Mouse (Mus musculus): ENCODE measurements around the gene Guca2b. TPM values are rescaled to one million over a fixed set of nuclear protein-coding genes. Genes with fewer than 3 reads are reported as not detected.

Gene Guca2b
- polyA plus RNA-seq, 1 experiment from 2014 or later: 1.3 TPM

DNA sequence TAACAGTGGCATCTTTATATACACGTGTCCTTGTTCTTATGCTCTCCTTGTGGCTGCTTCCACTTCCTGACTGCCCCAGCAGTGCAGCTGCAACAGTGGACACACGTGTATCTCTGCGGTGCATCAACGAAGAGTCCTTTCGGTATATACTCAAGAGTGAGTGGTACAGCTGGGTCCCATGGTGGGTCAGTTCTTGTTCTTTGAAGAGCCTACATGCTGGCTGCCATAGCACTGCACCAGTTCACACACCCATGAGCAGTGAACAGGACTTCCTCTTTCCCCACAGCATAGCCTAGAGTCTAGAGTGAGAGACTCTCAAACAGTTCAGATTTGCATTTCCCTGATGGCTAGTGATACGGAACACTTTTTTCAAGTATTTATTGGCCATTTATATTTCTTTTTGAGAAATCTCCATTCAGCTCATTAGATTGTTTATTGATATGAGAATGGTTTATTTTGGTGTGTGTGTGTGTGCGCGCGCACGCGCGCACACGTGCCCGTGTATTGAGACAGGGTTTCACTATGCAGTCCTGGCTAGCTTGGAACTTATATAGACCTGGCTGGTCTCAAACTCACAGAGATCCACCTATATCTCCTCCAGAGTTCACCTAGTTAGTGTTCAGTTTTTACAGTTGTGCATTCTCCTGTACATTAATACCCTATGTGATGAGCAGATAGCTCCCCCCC lies 4.8 kb upstream of the Guca2b start:
- 93% methylated on average over 14 of the region's 14 CpGs for WGBS
- Histone ChIP-seq H3K4me2 (replicated peaks; ENCODE audit: low read depth, low read length) (no peak overlapping the region), H3K27ac (ENCODE audit: low read depth, low read length) (no peak overlapping the region), H3K27me3 (ENCODE audit: control insufficient read depth, insufficient read depth, low read length) (no peaks in the 10 kb centered on the region), H3K36me3 (ENCODE audit: control insufficient read depth, insufficient read depth, low read length) (no peaks in the 10 kb centered on the region), H3K9ac (ENCODE audit: low read depth, low read length) (no peak overlapping the region), H3K9me3 (ENCODE audit: control insufficient read depth, low read length) (no peaks in the 10 kb centered on the region), H3K4me3 (ENCODE audit: low read length) (no peak overlapping the region), H3K4me1 (ENCODE audit: control insufficient read depth, insufficient read depth, low read length) (no peaks in the 10 kb centered on the region)
- ATAC-seq (ENCODE audit: low FRiP score, low TSS enrichment): no peak

DNA sequence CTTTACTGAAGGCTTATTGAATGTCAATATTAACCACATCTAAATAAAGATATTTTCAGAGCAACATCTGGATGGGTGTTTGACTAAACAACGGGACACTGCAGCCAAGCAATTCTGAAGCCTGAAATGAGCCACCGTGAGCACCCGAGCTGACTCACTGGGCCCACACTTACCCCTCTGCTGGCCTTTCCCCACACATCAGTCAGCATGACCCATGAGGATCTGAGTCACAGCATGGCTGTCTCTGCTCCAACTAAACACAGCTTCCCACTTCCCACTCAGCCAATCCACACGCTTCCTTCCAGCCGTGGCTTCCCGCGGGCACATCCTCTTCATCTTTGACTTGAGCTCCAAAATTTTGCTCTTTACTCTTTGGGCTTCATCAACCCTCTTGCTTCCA lies 4.2 kb upstream of the Guca2b start:
- Histone ChIP-seq H3K27me3 (ENCODE audit: control insufficient read depth, insufficient read depth, low read length) (no peaks in the 10 kb centered on the region), H3K4me2 (replicated peaks; ENCODE audit: low read depth, low read length) (no peak overlapping the region), H3K36me3 (ENCODE audit: control insufficient read depth, insufficient read depth, low read length) (no peaks in the 10 kb centered on the region), H3K4me1 (ENCODE audit: control insufficient read depth, insufficient read depth, low read length) (no peaks in the 10 kb centered on the region), H3K27ac (ENCODE audit: low read depth, low read length) (no peak overlapping the region), H3K4me3 (ENCODE audit: low read length) (no peak overlapping the region), H3K9me3 (ENCODE audit: control insufficient read depth, low read length) (no peaks in the 10 kb centered on the region), H3K9ac (ENCODE audit: low read depth, low read length) (no peak overlapping the region)
- no peak for ATAC-seq (ENCODE audit: low FRiP score, low TSS enrichment)
- 89% methylated on average over 7 of the region's 7 CpGs for WGBS

DNA sequence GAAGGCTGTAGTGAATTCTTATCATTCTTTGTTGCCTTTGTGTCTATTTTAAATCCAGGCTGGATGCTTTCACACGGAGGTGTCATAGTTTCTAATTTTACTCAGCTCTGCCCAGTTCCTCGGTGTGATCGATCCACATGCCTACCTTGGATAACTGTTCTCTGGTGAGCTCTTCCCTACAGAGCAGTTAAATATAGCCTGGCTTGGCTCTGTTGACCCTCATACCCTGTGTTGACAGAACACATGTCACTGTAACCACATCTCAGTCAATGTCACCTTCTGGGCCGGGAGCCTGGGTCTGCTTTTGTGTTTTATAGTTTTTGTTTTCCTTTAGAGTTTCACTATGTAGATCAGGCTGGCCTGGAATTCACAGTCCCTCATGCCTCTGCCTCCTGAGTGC lies 3.4 kb upstream of the Guca2b start:
- Histone ChIP-seq H3K36me3 (ENCODE audit: control insufficient read depth, insufficient read depth, low read length) (no peaks in the 10 kb centered on the region), H3K9ac (ENCODE audit: low read depth, low read length) (no peak overlapping the region), H3K4me1 (ENCODE audit: control insufficient read depth, insufficient read depth, low read length) (no peaks in the 10 kb centered on the region), H3K4me2 (replicated peaks; ENCODE audit: low read depth, low read length) (no peak overlapping the region), H3K27ac (ENCODE audit: low read depth, low read length) (no peak overlapping the region), H3K27me3 (ENCODE audit: control insufficient read depth, insufficient read depth, low read length) (no peaks in the 10 kb centered on the region), H3K4me3 (ENCODE audit: low read length) (no peak overlapping the region), H3K9me3 (ENCODE audit: control insufficient read depth, low read length) (no peaks in the 10 kb centered on the region)
- no peak for ATAC-seq (ENCODE audit: low FRiP score, low TSS enrichment)
- 71% methylated on average over 4 of the region's 4 CpGs for WGBS

DNA sequence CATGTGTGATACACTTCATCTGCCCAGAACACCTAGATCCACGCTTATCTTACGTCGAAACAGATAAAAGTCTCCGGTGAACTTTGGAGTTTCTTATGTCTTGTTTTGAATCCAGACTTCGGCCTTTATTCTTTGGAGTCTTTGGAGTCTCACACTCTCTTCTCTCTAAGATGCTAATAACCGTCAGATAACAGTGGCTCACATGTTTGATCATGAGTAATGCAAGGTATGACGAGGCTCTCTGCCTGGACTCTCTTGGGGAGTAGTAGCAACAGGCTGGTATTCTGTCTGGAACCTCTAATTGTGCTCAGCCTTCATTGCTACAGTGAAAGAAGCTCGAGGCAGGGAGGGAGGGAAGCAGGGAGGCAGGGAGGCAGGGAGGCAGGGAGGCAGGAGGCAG lies 1.3 kb upstream of the Guca2b start:
- no peak for ATAC-seq (ENCODE audit: low FRiP score, low TSS enrichment)
- Histone ChIP-seq H3K4me1 (ENCODE audit: control insufficient read depth, insufficient read depth, low read length) (no peaks in the 10 kb centered on the region), H3K36me3 (ENCODE audit: control insufficient read depth, insufficient read depth, low read length) (no peaks in the 10 kb centered on the region), H3K4me3 (ENCODE audit: low read length) (no peak overlapping the region), H3K27me3 (ENCODE audit: control insufficient read depth, insufficient read depth, low read length) (no peaks in the 10 kb centered on the region), H3K9me3 (ENCODE audit: control insufficient read depth, low read length) (no peaks in the 10 kb centered on the region), H3K4me2 (replicated peaks; ENCODE audit: low read depth, low read length) (no peak overlapping the region), H3K27ac (ENCODE audit: low read depth, low read length) (no peak overlapping the region), H3K9ac (ENCODE audit: low read depth, low read length) (no peak overlapping the region)
- WGBS: 85% methylated on average over 8 of the region's 8 CpGs

DNA sequence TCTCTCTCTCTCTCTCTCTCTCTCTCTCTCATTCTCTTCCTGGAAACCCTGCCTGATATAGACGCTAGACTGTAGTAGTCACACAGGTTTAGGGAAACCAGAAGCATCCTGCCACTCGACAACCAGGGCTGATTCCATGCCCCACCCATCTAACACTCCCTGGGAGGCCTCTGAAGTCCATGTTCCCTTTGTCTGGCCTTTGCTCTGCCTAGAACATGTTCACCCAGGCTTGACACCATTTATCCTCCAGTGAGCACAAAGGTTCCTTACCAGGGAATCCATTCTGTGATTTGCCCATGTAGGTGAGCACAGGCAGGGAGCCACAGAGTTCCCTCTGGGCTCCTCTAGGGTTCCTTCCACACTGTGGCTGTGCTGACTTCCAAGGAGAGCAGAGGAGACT lies 508 bp downstream of the Guca2b start:
- H3K4me1 ChIP-seq (ENCODE audit: control insufficient read depth, insufficient read depth, low read length): no peaks in the 10 kb centered on the region
- 17% methylated on average over 1 of the region's 2 CpGs for whole genome bisulfite sequencing

DNA sequence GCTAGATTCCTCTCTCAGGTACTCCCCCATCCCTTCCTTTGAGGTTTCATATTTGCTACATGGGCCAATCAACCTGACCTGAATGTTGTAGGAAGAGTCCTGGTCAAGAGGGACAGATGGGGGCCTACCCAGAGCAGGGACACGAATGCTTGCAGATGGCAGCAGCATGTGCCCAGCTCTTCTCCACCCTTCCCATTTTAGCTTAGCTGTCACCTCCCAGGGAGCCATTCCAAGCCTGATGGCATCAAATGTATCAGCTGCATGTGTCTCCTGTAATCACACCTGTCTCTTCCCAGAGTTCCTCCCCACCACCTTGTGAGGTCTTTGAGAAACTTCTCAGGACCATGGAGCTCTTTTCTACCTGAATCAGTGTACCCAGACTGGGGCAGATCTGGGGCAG lies 1.7 kb downstream of the Guca2b start:
- ATAC-seq (ENCODE audit: low FRiP score, low TSS enrichment): no peak
- 74% methylated on average over 1 of the region's 1 CpGs for WGBS
- no peak overlapping the region for H3K4me3 ChIP-seq (ENCODE audit: low read length)

More for the DNA sequence above, 508 bp downstream of the Guca2b start:
- Histone ChIP-seq H3K27me3 (ENCODE audit: control insufficient read depth, insufficient read depth, low read length) (no peaks in the 10 kb centered on the region), H3K4me2 (replicated peaks; ENCODE audit: low read depth, low read length) (no peak overlapping the region), H3K27ac (ENCODE audit: low read depth, low read length) (no peak overlapping the region), H3K4me3 (ENCODE audit: low read length) (no peak overlapping the region), H3K9ac (ENCODE audit: low read depth, low read length) (no peak overlapping the region), H3K9me3 (ENCODE audit: control insufficient read depth, low read length) (peaks cover 3% of the 10 kb centered on the region; the same call in 1 of the 2 replicates), H3K36me3 (ENCODE audit: control insufficient read depth, insufficient read depth, low read length) (no peaks in the 10 kb centered on the region)
- no peak for ATAC-seq (ENCODE audit: low FRiP score, low TSS enrichment)

DNA sequence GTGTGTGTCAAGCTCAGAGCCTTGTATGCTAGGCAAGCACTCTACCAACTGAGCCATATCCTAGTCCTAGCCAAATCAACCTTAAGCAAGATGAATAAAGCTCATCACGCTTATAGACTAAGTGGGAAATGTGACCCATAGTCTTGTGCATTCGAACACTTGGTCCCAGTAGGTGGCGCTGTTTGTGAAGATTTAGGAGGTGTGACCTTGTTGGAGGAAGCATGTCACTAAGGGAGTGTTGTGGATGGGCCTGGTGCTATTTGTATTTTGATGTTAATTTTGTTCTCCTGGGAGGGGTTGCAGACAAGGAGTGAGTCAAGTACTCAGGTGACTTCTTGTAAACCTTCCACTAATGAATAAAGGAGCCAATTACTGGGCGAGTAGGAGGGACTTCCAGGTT lies 16.1 kb downstream of the Guca2b start:
- Histone ChIP-seq H3K9me3 (ENCODE audit: control insufficient read depth, low read length) (no peaks in the 10 kb centered on the region), H3K4me2 (replicated peaks; ENCODE audit: low read depth, low read length) (no peak overlapping the region), H3K27ac (ENCODE audit: low read depth, low read length) (no peak overlapping the region), H3K9ac (ENCODE audit: low read depth, low read length) (no peak overlapping the region), H3K36me3 (ENCODE audit: control insufficient read depth, insufficient read depth, low read length) (no peaks in the 10 kb centered on the region), H3K4me3 (ENCODE audit: low read length) (no peak overlapping the region), H3K27me3 (ENCODE audit: control insufficient read depth, insufficient read depth, low read length) (no peaks in the 10 kb centered on the region), H3K4me1 (ENCODE audit: control insufficient read depth, insufficient read depth, low read length) (no peaks in the 10 kb centered on the region)
- ATAC-seq (ENCODE audit: low FRiP score, low TSS enrichment): no peak
- WGBS: 87% methylated on average over 4 of the region's 4 CpGs

More for the DNA sequence above, 1.7 kb downstream of the Guca2b start:
- no peak overlapping the region for H3K27ac ChIP-seq (ENCODE audit: low read depth, low read length)
- H3K9ac ChIP-seq (ENCODE audit: low read depth, low read length): no peak overlapping the region
- no peaks in the 10 kb centered on the region for H3K4me1 ChIP-seq (ENCODE audit: control insufficient read depth, insufficient read depth, low read length)
- H3K9me3 ChIP-seq (ENCODE audit: control insufficient read depth, low read length): peaks cover 3% of the 10 kb centered on the region; the same call in 1 of the 2 replicates
- H3K4me2 ChIP-seq (replicated peaks; ENCODE audit: low read depth, low read length): no peak overlapping the region
- no peaks in the 10 kb centered on the region for H3K36me3 ChIP-seq (ENCODE audit: control insufficient read depth, insufficient read depth, low read length)
- H3K27me3 ChIP-seq (ENCODE audit: control insufficient read depth, insufficient read depth, low read length): no peaks in the 10 kb centered on the region

DNA sequence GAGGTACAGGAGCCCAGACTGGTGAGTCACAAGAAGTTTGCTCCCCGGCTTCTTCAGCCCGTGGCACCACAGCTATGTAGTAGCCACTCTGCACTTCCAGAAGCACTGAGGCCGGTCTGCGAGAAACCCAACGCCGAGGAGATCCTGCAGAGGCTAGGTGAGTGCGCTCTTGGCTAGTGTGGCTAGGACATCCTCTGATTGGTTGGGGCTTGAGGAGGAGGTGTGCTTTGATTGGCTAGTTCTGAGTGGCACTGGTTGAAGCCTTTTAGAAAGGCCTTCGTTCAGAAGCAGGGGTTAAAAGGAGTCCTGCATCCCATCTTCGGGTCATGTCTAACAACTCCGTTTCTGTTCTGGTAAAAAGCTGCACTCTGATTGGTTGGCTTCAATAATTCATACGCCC lies 20.1 kb downstream of the Guca2b start:
- no peak for ATAC-seq (ENCODE audit: low FRiP score, low TSS enrichment)
- Histone ChIP-seq H3K36me3 (ENCODE audit: control insufficient read depth, insufficient read depth, low read length) (no peaks in the 10 kb centered on the region), H3K4me1 (ENCODE audit: control insufficient read depth, insufficient read depth, low read length) (no peaks in the 10 kb centered on the region), H3K27ac (ENCODE audit: low read depth, low read length) (no peak overlapping the region), H3K4me3 (ENCODE audit: low read length) (no peak overlapping the region), H3K9ac (ENCODE audit: low read depth, low read length) (no peak overlapping the region), H3K9me3 (ENCODE audit: control insufficient read depth, low read length) (no peaks in the 10 kb centered on the region), H3K27me3 (ENCODE audit: control insufficient read depth, insufficient read depth, low read length) (no peaks in the 10 kb centered on the region), H3K4me2 (replicated peaks; ENCODE audit: low read depth, low read length) (no peak overlapping the region)
- 54% methylated on average over 11 of the region's 11 CpGs for WGBS

DNA sequence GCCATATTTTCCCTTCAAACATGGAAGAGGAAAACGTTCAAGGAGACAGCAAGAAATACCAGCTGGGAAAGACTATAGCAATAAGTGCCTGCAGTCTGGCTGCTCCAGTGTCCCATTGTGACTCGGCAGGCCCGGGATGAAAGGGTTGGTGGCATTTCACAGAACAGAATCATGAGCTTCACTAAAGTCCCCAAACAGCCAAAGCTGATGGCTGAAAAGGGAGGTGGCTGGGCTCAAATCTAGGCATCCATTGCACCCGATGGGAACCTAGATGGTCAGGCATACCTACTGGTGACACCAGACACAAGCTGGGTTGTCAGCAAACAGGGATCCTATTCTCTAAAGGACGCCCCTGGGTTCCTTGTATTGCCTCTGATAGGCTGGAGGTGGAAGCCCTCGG lies 20.8 kb downstream of the Guca2b start:
- Histone ChIP-seq H3K27me3 (ENCODE audit: control insufficient read depth, insufficient read depth, low read length) (no peaks in the 10 kb centered on the region), H3K27ac (ENCODE audit: low read depth, low read length) (no peak overlapping the region), H3K4me2 (replicated peaks; ENCODE audit: low read depth, low read length) (no peak overlapping the region), H3K9ac (ENCODE audit: low read depth, low read length) (no peak overlapping the region), H3K4me3 (ENCODE audit: low read length) (no peak overlapping the region), H3K9me3 (ENCODE audit: control insufficient read depth, low read length) (no peaks in the 10 kb centered on the region), H3K4me1 (ENCODE audit: control insufficient read depth, insufficient read depth, low read length) (no peaks in the 10 kb centered on the region), H3K36me3 (ENCODE audit: control insufficient read depth, insufficient read depth, low read length) (0 out of 2 replicates have a peak, but pooled peaks cover under 1% of the 10 kb centered on the region)
- no peak for ATAC-seq (ENCODE audit: low FRiP score, low TSS enrichment)
- WGBS: 83% methylated on average over 6 of the region's 6 CpGs

Measured in kidney, embryonic 14.5 days (tissue).